Mouse (Mus musculus): ENCODE results near the gene Gm49383.
"Not testable (repeated sequence)": the region's sequence is repeated elsewhere in the genome, so short reads cannot be mapped to it uniquely, and the experiment has no call there.

Gm49383 gene

GRCm38 (mm10) chr12:69166861-69167581 lies 29.9 kb downstream of the Gm49383 start:
- in situ Hi-C loops (cut with MboI, MseI) = not testable (repeated sequence)

DNA sequence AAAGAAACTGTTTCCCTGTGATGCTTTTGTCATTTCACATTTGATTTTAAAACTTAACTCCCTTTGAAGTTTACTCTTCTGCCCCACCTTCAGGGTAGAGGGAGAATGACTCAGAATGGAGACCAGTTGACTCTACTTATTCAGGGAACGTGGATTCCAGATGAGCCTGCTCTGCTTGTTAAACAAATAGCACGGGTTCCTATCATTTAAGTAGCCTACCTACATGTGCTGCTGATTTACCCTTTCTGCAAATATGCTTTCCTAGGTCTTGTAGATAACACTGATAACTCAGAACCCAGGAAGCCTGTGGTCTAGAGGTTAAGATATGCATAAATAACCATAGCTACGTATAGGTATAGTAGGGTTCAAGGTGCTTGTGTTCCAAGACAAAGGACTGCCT lies 32.0 kb downstream of the Gm49383 start:
- in situ Hi-C loops (cut with MboI, MseI) = no loop called here

- in situ Hi-C loops (cut with MboI, MseI) = not testable (repeated sequence)
Measured at GRCm38 (mm10) chr12:69163586-69163985, 33.3 kb downstream of the Gm49383 start.

DNA sequence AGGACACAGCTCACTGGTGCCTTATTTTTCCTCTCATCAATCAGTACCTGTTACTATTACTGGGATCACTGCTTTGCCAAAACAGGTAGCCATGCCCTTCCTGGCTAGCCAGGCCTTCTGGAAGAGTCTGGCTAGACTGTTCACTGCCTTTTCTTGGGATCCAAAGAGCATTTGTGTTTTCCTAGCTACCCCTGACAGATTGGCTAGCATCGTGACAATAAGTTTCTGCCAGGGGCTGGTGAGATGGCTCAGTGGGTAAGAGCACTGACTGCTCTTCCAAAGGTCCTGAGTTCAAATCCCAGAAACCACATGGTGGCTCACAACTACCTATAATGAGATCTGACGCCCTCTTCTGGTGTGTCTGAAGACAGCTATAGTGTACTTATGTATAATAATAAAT lies 36.2 kb downstream of the Gm49383 start:
- in situ Hi-C loops (cut with MboI, MseI) = not testable (repeated sequence)

- in situ Hi-C loops (cut with MboI, MseI) = no loop called here
Measured at GRCm38 (mm10) chr12:69159578-69159940, 37.3 kb downstream of the Gm49383 start.

DNA sequence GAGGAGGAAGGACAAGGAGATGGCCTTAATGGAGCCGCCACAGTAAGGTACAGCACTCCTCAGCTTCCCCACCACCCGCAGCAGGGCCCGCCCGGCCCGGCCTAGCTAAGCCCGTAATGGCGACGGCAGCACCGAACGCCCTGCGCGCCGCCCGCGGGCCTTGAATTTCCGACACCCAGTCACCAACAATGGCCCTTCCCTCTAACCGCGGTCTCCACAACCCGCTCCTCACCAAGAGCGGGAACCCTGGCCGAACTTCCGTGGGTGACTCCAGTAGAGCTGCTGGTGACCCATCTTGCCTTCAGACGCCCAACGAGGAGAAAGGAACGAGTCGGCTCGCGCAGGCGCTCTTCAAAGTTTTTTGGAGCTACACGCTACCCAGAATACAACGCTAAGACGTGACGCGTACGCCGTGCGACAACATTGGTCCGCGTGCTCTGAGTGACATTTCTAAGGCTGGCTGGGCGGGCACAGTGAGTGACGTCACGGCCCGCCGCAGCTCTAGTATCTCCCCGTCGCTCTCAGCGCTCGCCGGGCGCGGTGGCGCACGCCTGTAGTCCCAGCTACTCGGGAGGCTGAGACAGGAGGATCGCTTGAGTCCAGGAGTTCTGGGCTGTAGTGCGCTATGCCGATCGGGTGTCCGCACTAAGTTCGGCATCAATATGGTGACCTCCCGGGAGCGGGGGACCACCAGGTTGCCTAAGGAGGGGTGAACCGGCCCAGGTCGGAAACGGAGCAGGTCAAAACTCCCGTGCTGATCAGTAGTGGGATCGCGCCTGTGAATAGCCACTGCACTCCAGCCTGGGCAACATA lies 37.9 kb downstream of the Gm49383 start, which contains the start of gene Rps29:
Rps29 (minus strand) TSS at position 422 of the 813 bp plus-strand sequence.
- in situ Hi-C loops (cut with MboI, MseI) = not testable (repeated sequence)

DNA sequence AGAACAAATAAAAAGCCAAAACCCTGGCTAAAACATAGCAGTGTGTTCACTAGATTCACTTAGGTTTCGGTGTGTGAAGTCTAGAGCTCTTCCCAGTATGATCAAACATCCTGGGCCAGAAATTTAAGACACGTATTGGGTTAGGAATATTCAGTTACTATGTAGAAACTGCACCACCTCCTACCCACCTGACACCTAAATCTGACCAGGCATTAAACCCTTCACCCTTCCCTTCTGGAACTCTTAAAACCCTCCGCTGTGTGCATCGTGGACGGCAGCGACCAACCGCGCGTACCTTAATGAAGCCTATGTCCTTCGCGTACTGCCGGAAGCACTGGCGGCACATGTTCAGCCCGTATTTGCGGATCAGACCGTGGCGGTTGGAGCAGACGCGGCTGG lies 38.5 kb downstream of the Gm49383 start:
- in situ Hi-C loops (cut with MboI, MseI) = no loop called here

GRCm38 (mm10) chr12:69157107-69157506 lies 39.8 kb downstream of the Gm49383 start:
- in situ Hi-C loops (cut with MboI, MseI) = no loop called here

DNA sequence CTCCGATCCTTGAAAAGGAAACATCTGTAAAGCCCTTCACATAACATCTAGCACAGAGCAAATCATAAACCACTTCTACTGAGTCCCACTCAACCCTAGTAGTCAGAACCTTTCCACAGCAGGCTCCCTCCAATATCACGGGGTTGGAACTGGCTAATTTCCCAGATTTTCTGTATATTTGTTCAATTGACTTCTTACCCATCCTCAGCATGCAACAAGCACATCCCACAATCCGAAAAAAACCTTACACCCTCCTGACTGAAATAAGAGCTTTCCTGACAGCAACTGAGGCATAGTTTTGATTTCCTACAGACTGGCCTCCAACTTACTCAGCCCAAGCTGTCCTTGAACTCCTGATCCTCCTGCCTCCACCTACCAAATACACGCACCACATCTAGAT lies 40.5 kb downstream of the Gm49383 start:
- in situ Hi-C loops (cut with MboI, MseI) = no loop called here

DNA sequence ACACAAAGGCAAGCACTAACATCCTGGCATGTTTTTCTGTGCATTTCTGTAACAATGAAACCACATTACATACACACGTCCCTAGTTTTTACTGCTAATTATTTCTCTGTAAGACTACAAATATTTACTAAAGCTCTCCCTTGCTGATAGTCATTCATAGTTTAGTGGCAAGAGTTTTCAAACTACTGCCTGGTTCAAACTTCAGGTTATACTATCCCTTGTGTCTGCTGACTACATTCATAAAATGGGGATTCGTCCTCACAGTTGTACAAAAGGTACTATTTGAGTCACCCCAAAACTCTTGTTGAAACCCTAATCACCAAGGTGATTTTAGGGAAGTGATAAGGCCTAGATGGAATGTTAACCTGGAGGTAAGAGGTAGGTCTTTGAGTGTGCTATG lies 41.0 kb downstream of the Gm49383 start:
- in situ Hi-C loops (cut with MboI, MseI) = no loop called here

- in situ Hi-C loops (cut with MboI, MseI) = no loop called here
Measured at GRCm38 (mm10) chr12:69150049-69150448, 46.9 kb downstream of the Gm49383 start.

GRCm38 (mm10) chr12:69147166-69147735 lies 49.7 kb downstream of the Gm49383 start:
- in situ Hi-C loops (cut with MboI, MseI) = no loop called here

DNA sequence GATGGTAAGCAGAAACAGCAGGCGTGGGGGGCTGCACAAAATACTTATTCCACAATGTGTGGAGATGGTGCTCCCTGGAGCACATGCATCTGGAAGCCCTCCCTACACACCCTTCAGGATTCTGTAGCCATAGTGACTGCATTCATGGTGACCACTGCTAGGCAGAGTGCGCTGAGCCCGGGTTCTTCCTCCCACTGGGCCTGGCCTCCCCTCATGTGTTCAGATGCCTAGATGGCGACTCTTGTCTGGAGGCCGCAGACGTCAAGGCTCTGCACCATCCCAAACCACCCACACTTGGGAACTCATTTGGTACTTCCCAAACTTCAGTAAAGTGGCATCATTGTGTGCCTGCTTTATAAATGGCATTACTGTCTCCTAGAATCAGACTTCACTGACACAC lies 53.4 kb downstream of the Gm49383 start:
- in situ Hi-C loops (cut with MboI, MseI) = no loop called here

DNA sequence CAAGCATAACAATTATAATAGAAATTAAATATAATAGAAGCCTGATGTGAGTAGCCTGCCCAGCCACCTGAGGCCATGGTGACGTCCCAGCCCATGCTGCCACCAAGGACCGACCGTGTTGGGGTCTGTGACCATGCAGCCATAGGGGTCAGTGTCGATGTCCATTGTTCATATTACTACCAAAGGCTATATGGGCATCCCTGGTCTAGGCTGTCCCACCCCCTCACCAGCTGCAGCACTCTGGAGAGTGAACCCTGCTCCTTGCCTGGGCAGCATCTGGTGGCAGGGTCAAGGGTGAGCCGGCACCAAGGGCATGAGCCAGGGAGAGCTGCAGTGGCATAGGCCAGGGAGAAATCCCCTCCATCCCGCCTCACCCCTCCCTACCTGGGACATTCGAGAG lies 57.1 kb downstream of the Gm49383 start:
- in situ Hi-C loops (cut with MboI, MseI) = no loop called here

DNA sequence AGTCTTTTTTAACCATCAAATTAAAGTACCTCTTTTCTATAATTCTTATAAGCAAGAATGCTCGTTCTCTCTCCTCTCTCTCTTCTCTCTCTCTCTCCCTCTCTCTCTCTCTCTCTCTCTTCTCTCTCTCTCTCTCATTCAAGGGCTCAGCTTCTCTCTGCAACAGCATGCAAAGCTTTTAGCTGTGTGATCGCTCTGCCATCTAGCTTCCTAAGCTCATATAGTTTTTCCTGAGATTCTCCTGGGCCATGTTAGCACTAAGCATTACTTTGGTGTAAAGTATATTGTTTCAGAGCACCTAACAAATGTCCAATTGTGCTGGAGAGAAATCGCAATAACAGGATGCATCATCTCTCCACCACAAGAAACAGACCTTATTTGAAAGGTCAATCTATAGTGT lies 57.7 kb downstream of the Gm49383 start:
- in situ Hi-C loops (cut with MboI, MseI) = no loop called here

All from T-helper 17 cell (primary cell).